In genomic region chr10:122758346-122758745, GRCm38 (mm10) we compare ENCODE assay signal across 13 mouse cellular contexts.
A peak's percentile ranks its signal among the peaks of the same experiment; 100 is the strongest.
DNase-seq lines count a peak whose midpoint lies in the region; ATAC-seq and TF ChIP-seq lines count a peak whose summit lies in the region.
"Had no signal": no experiment of that assay in that cellular context is flagged by ENCODE, and none has a peak within 500 bp of the region (broad histone marks: within the 10 kb centered on the region; RNA-seq: fewer than 3 reads in every experiment).

No protein-coding gene starts in this region.

- H3K4me1 ChIP-seq in lung, adult 2 months (ENCODE audit: control insufficient read depth, insufficient read depth, low read length) = peaks cover 8% of the 10 kb centered on the region
- H3K4me1 ChIP-seq in embryonic facial prominence, embryonic 10.5 days = peaks cover 53% of the 10 kb centered on the region
- peaks cover 14% of the 10 kb centered on the region for H3K4me1 ChIP-seq in hindbrain, embryonic 13.5 days (replicated peaks)
- peaks cover 6% of the 10 kb centered on the region; the same call in 1 of the 2 replicates for H3K4me1 ChIP-seq in midbrain, embryonic 14.5 days (ENCODE audit: control insufficient read depth, insufficient read depth, low read length)

- peak; percentile 24 for DNase-seq in lung, postnatal 25 days (ENCODE audit: low spot score)
- DNase-seq in lung, adult 2 months = no peak
- DNase-seq in embryonic facial prominence, embryonic 10.5 days (ENCODE audit: low spot score) = no peak
- peak; percentile 82 for DNase-seq in naive thymus-derived CD4-positive, alpha-beta T cell, adult 2 months (ENCODE audit: low read depth)
- no peak for DNase-seq in midbrain, embryonic 14.5 days
- no peak for DNase-seq in lung, postnatal 14 days
- DNase-seq: cerebellum, adult 9-11 months; kidney, adult 9 months; liver, postnatal 0 days had no signal

- TF ChIP-seq POLR2A in lung, adult 2 months (IDR thresholded peaks at IDR 0.05; ENCODE audit: borderline replicate concordance, extremely low read depth, low read depth, low read length) = no peak

- H3K36me3 ChIP-seq in embryonic facial prominence, embryonic 10.5 days (replicated peaks) = no peaks in the 10 kb centered on the region
- no peaks in the 10 kb centered on the region for H3K36me3 ChIP-seq in hindbrain, embryonic 13.5 days
- no peaks in the 10 kb centered on the region for H3K36me3 ChIP-seq in midbrain, embryonic 14.5 days (ENCODE audit: control insufficient read depth, insufficient read depth, low read length)
- H3K36me3 ChIP-seq: forebrain, embryonic 10.5 days; heart, embryonic 12.5 days had no signal

- 0 out of 2 replicates have a peak, but pooled peaks cover 4% of the 10 kb centered on the region for H3K27me3 ChIP-seq in embryonic facial prominence, embryonic 10.5 days (replicated peaks; ENCODE audit: low read depth, poor library complexity, severe bottlenecking)
- no peaks in the 10 kb centered on the region for H3K27me3 ChIP-seq in hindbrain, embryonic 13.5 days
- H3K27me3 ChIP-seq in midbrain, embryonic 14.5 days (ENCODE audit: control insufficient read depth, insufficient read depth, low read length) = no peaks in the 10 kb centered on the region
- H3K27me3 ChIP-seq: heart, embryonic 12.5 days had no signal

- no peak for ATAC-seq in hindbrain, embryonic 13.5 days (ENCODE audit: low FRiP score)
- no peak for ATAC-seq in midbrain, embryonic 14.5 days (ENCODE audit: low FRiP score, low TSS enrichment)
- ATAC-seq: liver, postnatal 0 days had no signal

- no peak for TF ChIP-seq CTCF in lung, adult 2 months (IDR thresholded peaks at IDR 0.05; ENCODE audit: insufficient read depth, low read length)

- H3K9ac ChIP-seq in hindbrain, embryonic 13.5 days = no peak overlapping the region
- no peak overlapping the region for H3K9ac ChIP-seq in midbrain, embryonic 14.5 days (replicated peaks; ENCODE audit: low read length)
- H3K9ac ChIP-seq: heart, embryonic 12.5 days; hindbrain, embryonic 14.5 days; liver, postnatal 0 days had no signal

- peak overlapping the region; percentile 24; the same call in 1 of the 2 replicates for H3K27ac ChIP-seq in embryonic facial prominence, embryonic 10.5 days (replicated peaks)
- no peak overlapping the region for H3K27ac ChIP-seq in hindbrain, embryonic 13.5 days
- no peak overlapping the region for H3K27ac ChIP-seq in midbrain, embryonic 14.5 days (replicated peaks; ENCODE audit: low read depth, low read length)
- H3K27ac ChIP-seq: forebrain, embryonic 10.5 days; hindbrain, embryonic 14.5 days had no signal

- no peak overlapping the region for H3K4me2 ChIP-seq in hindbrain, embryonic 13.5 days
- H3K4me2 ChIP-seq in midbrain, embryonic 14.5 days (ENCODE audit: low read length) = no peak overlapping the region
- H3K4me2 ChIP-seq: heart, embryonic 12.5 days; hindbrain, embryonic 14.5 days had no signal

- no peaks in the 10 kb centered on the region for H3K9me3 ChIP-seq in embryonic facial prominence, embryonic 10.5 days
- no peaks in the 10 kb centered on the region for H3K9me3 ChIP-seq in hindbrain, embryonic 13.5 days
- H3K9me3 ChIP-seq in midbrain, embryonic 14.5 days (ENCODE audit: control insufficient read depth, low read length) = no peaks in the 10 kb centered on the region
- H3K9me3 ChIP-seq: forebrain, embryonic 10.5 days; heart, embryonic 12.5 days had no signal

- WGBS in lung, adult 2 months = 74% methylated on average over 4 of the region's 4 CpGs
- WGBS in embryonic facial prominence, embryonic 10.5 days = 61% methylated on average over 4 of the region's 4 CpGs
- WGBS in hindbrain, embryonic 13.5 days = 77% methylated on average over 4 of the region's 4 CpGs
- WGBS in midbrain, embryonic 14.5 days = 88% methylated on average over 4 of the region's 4 CpGs

- no peak overlapping the region for H3K4me3 ChIP-seq in lung, adult 2 months (replicated peaks; ENCODE audit: extremely low read depth, low read depth, low read length)
- H3K4me3 ChIP-seq in embryonic facial prominence, embryonic 10.5 days = no peak overlapping the region
- no peak overlapping the region for H3K4me3 ChIP-seq in hindbrain, embryonic 13.5 days
- H3K4me3 ChIP-seq in midbrain, embryonic 14.5 days (replicated peaks; ENCODE audit: low read depth, low read length) = no peak overlapping the region
- H3K4me3 ChIP-seq: forebrain, embryonic 10.5 days; heart, embryonic 12.5 days had no signal

Comparison
In these comparisons a context has a peak if more than half of its experiments do, and no peak if none do; other contexts are left out.
1. DNase-seq: peak in lung, postnatal 25 days (single experiment) and naive thymus-derived CD4-positive, alpha-beta T cell, adult 2 months (single experiment); none in lung, adult 2 months (single experiment), embryonic facial prominence, embryonic 10.5 days (single experiment), midbrain, embryonic 14.5 days (single experiment) and lung, postnatal 14 days (single experiment).